Mouse (Mus musculus) intestine, embryonic 15.5 days (tissue): ENCODE measurements at regions not wholly inside any gene's neighbourhood (a gene's known extent, or its start where the extent isn't known, plus 50 kb on each side); places are given as distances from the start of the nearest gene placed in this dataset.
A peak's percentile ranks its signal among the peaks of the same experiment; 100 is the strongest.

ENCODE experiments used
- ATAC-seq: fragments of 200-750 bp; cut with Nextera tagmentation; 2 replicates; pipeline ENCODE4 v1.8.0; 2017; ENCODE audit warnings: moderate TSS enrichment, moderate library complexity
- H3K27ac ChIP-seq: fragments of 300-500 bp; sonication (generic); 2 replicates; pipeline ENCODE4 v1.5.1; 2015; ENCODE audit warnings: mild to moderate bottlenecking, inconsistent platforms
- H3K27me3 ChIP-seq: fragments of 300-500 bp; sonication (generic); replicated peaks from 2 replicates; pipeline ENCODE4 v1.6.1; 2015; ENCODE audit warnings: inconsistent platforms
- H3K36me3 ChIP-seq: fragments of 300-500 bp; sonication (generic); 2 replicates; pipeline ENCODE4 v1.6.1; 2015; ENCODE audit warnings: inconsistent platforms
- H3K4me1 ChIP-seq: fragments of 300-500 bp; sonication (generic); replicated peaks from 2 replicates; pipeline ENCODE4 v1.6.1; 2015; ENCODE audit warnings: inconsistent platforms
- H3K4me2 ChIP-seq: fragments of 300-500 bp; sonication (generic); replicated peaks from 2 replicates; pipeline ENCODE4 v1.6.1; 2015; ENCODE audit warnings: mild to moderate bottlenecking, inconsistent platforms
- H3K4me3 ChIP-seq: fragments of 300-500 bp; sonication (generic); replicated peaks from 2 replicates; pipeline ENCODE4 v1.5.1; 2015; ENCODE audit warnings: inconsistent platforms
- H3K9ac ChIP-seq: fragments of 300-500 bp; sonication (generic); 2 replicates; pipeline ENCODE4 v1.6.1; 2015; ENCODE audit warnings: inconsistent platforms
- H3K9me3 ChIP-seq: fragments of 300-500 bp; sonication (generic); 2 replicates; pipeline ENCODE4 v1.6.1; 2016; ENCODE audit warnings: inconsistent platforms
- whole genome bisulfite sequencing: fragments of 180-500 bp; shearing (Covaris S2); methylation state at CpG from one replicate; pipeline ENCODE4 v1.1.7; 2015; 5-methylcytosine and 5-hydroxymethylcytosine counted together

DNA sequence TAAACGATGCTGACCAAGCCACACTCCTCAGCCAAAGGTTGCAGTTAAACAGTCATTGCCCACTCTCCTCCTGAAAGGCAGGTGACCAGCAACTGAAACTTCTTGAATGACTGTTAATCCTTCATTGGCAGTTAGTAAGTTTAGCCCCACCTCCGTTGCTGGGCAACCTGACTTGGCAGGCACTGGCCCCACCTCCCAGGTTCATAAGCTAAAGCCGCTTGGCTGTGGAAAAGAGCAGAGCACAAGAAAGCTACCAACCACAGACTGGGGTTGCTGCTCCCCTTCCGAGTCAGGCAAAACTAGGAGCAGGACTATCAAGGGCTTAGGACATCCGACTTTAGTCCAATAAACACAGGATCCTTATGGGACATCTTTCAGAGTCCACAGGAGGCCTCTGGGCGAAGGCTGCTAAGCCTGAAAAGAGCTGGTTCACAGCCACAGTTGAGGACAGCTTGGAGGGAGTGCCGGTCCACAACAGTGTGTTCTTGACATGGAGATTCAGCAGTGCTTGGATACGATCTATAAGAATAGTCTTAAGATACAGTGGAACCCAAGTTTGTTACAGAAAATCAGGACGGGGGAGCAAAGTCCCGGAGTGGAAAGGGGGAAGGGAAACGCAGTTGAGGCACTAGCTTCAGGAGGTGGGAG, 67.7 kb upstream of the Kcnma1 start:
- Histone ChIP-seq H3K27ac (no peak overlapping the region), H3K9me3 (no peaks in the 10 kb centered on the region), H3K4me1 (0 out of 2 replicates have a peak, but pooled peaks cover 3% of the 10 kb centered on the region), H3K27me3 (no peaks in the 10 kb centered on the region), H3K4me2 (peak overlapping the region; percentile 22), H3K36me3 (no peaks in the 10 kb centered on the region), H3K9ac (no peak overlapping the region), H3K4me3 (no peak overlapping the region)
- 29% methylated on average over 11 of the region's 11 CpGs for whole genome bisulfite sequencing
- peak; percentile 72; the same call in 1 of the 2 replicates for ATAC-seq

DNA sequence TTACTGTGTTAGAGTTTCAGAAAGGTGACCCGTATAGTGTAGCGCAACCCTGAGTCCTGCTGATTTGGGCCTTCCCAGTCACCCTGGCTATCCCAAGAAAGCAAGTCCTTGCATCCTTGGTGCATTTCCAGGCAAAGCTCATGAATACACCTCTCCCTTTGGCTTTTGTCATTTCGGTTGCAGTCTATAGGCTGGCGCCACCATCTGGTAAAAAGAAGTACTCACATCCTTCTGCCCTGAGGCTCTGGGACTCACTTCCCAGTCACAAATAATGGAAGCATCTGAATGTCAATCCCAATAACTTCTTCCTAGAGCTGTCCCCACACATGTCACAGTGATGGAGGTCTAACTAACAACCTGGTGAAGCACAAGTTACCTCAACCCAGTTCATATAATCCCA, 54.4 kb upstream of the Kcnma1 start:
- no peaks in the 10 kb centered on the region for H3K9me3 ChIP-seq
- 60% methylated on average over 4 of the region's 4 CpGs for WGBS
- H3K4me1 ChIP-seq: no peaks in the 10 kb centered on the region
- no peak overlapping the region for H3K27ac ChIP-seq
- no peaks in the 10 kb centered on the region for H3K36me3 ChIP-seq
- no peak overlapping the region for H3K4me3 ChIP-seq
- ATAC-seq: no peak
- H3K9ac ChIP-seq: no peak overlapping the region
- H3K4me2 ChIP-seq: no peak overlapping the region
- no peaks in the 10 kb centered on the region for H3K27me3 ChIP-seq

DNA sequence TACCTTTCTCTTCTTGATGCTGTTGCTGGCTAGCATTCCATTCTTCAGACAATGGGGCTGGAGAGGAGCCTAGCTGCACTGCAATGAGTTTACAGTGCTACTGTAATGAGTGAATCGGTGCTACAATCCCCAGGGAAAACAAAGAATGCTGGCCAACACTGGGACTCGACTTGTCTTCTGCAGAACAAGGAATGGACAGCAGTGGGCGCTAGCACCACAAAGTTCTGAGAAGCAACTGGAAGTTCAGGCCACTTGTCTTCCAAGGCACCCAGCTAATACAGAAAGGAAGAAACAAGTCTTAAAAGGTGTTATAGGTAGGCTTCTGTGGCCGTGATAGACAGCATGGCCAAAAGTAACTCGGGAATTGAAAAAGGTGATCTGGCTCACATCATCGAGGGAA, 53.4 kb upstream of the Kcnma1 start:
- no peaks in the 10 kb centered on the region for H3K9me3 ChIP-seq
- H3K9ac ChIP-seq: no peak overlapping the region
- H3K4me2 ChIP-seq: no peak overlapping the region
- H3K36me3 ChIP-seq: no peaks in the 10 kb centered on the region
- no peak overlapping the region for H3K27ac ChIP-seq
- H3K27me3 ChIP-seq: no peaks in the 10 kb centered on the region
- no peaks in the 10 kb centered on the region for H3K4me1 ChIP-seq
- WGBS: 39% methylated on average over 6 of the region's 6 CpGs
- no peak overlapping the region for H3K4me3 ChIP-seq
- ATAC-seq: no peak

DNA sequence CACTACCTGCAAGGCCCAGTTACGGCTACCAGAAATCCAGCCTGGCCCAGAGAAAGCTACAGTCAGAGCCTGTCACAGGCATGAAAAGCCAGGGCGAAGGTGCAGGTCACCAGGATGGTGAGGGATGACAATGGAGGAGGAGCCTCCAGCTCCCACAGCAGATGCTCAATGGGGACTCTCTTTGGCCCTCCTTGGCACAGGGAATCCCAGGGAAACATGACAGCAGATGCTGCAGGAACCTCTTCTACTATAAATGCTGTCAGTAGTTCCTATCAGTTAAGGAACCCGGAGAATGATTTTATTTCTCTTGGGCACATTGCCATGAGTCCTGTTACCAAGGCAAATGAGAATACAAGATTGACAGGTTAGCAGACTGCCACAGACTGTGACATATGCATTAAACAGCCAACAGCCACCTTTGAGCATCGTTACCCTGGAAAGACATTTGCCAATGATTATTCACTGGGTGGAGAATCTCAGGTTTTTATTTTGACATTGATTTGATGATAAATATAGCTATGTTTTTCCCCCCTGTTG, 51.0 kb upstream of the Kcnma1 start:
- Histone ChIP-seq H3K36me3 (no peaks in the 10 kb centered on the region), H3K4me2 (no peak overlapping the region), H3K4me1 (no peaks in the 10 kb centered on the region), H3K27me3 (no peaks in the 10 kb centered on the region), H3K9me3 (no peaks in the 10 kb centered on the region), H3K27ac (no peak overlapping the region), H3K9ac (no peak overlapping the region), H3K4me3 (no peak overlapping the region)
- ATAC-seq: no peak
- WGBS: 82% methylated on average over 4 of the region's 4 CpGs
